Mouse (Mus musculus): ENCODE data around the gene Gabrb1. TPM values are rescaled to one million over a fixed set of nuclear protein-coding genes. Genes with fewer than 3 reads are reported as not detected.

Gabrb1 gene
- polyA plus RNA-seq (2014; fragmentation: Nextera tagmentation; extraction: Ambion mirVana), result 0.89 and 1.1 TPM in 2 replicates

DNA sequence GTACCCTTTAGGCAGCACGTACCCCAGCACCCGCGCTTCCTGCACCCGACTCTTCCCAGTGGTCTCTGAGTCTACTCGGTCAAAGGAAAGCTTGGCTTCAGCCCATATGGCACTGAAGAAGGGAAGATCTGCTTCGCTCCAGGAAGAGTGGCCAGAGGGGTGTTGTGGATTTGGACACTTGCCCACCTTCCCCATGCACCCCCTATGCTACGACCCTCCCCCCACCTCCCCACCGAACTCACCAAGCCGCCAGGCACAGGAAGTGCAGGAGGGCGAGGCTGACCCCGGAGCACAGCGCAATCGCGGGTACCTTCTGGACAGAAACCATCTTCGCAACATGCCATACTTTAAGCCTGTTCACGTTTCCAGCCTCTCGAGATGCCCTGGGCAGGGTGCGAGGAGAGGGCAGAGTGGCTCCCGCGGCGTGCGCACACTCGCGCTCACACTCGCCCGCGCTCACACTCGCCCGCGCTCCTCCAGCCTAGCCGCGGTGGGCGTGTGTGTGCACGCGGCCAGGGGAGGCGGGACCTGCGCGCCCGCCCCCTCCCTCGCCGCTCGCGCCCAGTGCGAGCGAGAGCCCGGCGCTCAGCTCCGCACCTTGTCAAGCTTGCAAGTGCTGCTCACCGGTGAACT lies at the start of gene Gabrb1:
Gene Gabrb1 (plus strand): TSS at position 632 of the 633 bp plus-strand sequence.
- Histone ChIP-seq H3K27ac (replicated peaks in 1 of 2; ENCODE audit: control insufficient read depth in 1 of 2, insufficient read depth in 1 of 2, low read depth in 2 of 2, low read length in 2 of 2) (no peak within 1 kb of the TSS), H3K4me2 (ENCODE audit: low read length) (peak within 1 kb of the TSS; percentile 98), H3K27me3 (ENCODE audit: control insufficient read depth, insufficient read depth, low read length) (no peaks in the 10 kb centered on the region; the same call in 1 of the 2 replicates), H3K4me3 (ENCODE audit: control insufficient read depth in 1 of 2, insufficient read depth in 1 of 2, low read depth in 1 of 2, low read length in 2 of 2) (peak within 1 kb of the TSS; percentile 67 to 81), H3K36me3 (ENCODE audit: control insufficient read depth, insufficient read depth, low read length) (no peaks in the 10 kb centered on the region), H3K4me1 (ENCODE audit: control insufficient read depth in 2 of 2, insufficient read depth in 2 of 2, low read length in 2 of 2) (peaks cover 3 to 6% of the 10 kb centered on the region in 2 experiments; a peak in 2 of 4 replicates), H3K9me3 (ENCODE audit: control insufficient read depth, low read length) (no peaks in the 10 kb centered on the region), H3K9ac (ENCODE audit: low read length) (peak within 1 kb of the TSS; percentile 66)
- WGBS, result under 1% methylated on average over 49 of the region's 49 CpGs
- ATAC-seq (ENCODE audit: insufficient number of reproducible peaks, insufficient read depth, low FRiP score, low read depth), result peak; percentile 77

- Histone ChIP-seq H3K9ac (ENCODE audit: low read length) (no peak overlapping the region), H3K27ac (replicated peaks in 1 of 2; ENCODE audit: control insufficient read depth in 1 of 2, insufficient read depth in 1 of 2, low read depth in 2 of 2, low read length in 2 of 2) (no peak overlapping the region), H3K27me3 (ENCODE audit: control insufficient read depth, insufficient read depth, low read length) (no peaks in the 10 kb centered on the region), H3K4me2 (ENCODE audit: low read length) (no peak overlapping the region), H3K9me3 (ENCODE audit: control insufficient read depth, low read length) (no peaks in the 10 kb centered on the region), H3K4me1 (ENCODE audit: control insufficient read depth in 2 of 2, insufficient read depth in 2 of 2, low read length in 2 of 2) (peaks cover 2 to 17% of the 10 kb centered on the region in 2 experiments), H3K36me3 (ENCODE audit: control insufficient read depth, insufficient read depth, low read length) (no peaks in the 10 kb centered on the region), H3K4me3 (ENCODE audit: control insufficient read depth in 1 of 2, insufficient read depth in 1 of 2, low read depth in 1 of 2, low read length in 2 of 2) (no peak overlapping the region)
- no peak for ATAC-seq (ENCODE audit: insufficient number of reproducible peaks, insufficient read depth, low FRiP score, low read depth)
- 89% methylated on average over 1 of the region's 1 CpGs for WGBS
Observed at GRCm38 (mm10) chr5:71608735-71609134, 49.2 kb upstream of the Gabrb1 start.

GRCm38 (mm10) chr5:71614311-71614710 lies 43.6 kb upstream of the Gabrb1 start:
- WGBS, result 90% methylated on average over 1 of the region's 1 CpGs
- Histone ChIP-seq H3K4me1 (ENCODE audit: control insufficient read depth in 2 of 2, insufficient read depth in 2 of 2, low read length in 2 of 2) (peaks cover 0 to 6% of the 10 kb centered on the region in 2 experiments; a peak in 3 of 4 replicates), H3K27ac (replicated peaks in 1 of 2; ENCODE audit: control insufficient read depth in 1 of 2, insufficient read depth in 1 of 2, low read depth in 2 of 2, low read length in 2 of 2) (no peak overlapping the region), H3K9me3 (ENCODE audit: control insufficient read depth, low read length) (no peaks in the 10 kb centered on the region), H3K36me3 (ENCODE audit: control insufficient read depth, insufficient read depth, low read length) (no peaks in the 10 kb centered on the region), H3K4me3 (ENCODE audit: control insufficient read depth in 1 of 2, insufficient read depth in 1 of 2, low read depth in 1 of 2, low read length in 2 of 2) (no peak overlapping the region), H3K9ac (ENCODE audit: low read length) (no peak overlapping the region), H3K27me3 (ENCODE audit: control insufficient read depth, insufficient read depth, low read length) (no peaks in the 10 kb centered on the region), H3K4me2 (ENCODE audit: low read length) (no peak overlapping the region)
- ATAC-seq (ENCODE audit: insufficient number of reproducible peaks, insufficient read depth, low FRiP score, low read depth), result no peak

DNA sequence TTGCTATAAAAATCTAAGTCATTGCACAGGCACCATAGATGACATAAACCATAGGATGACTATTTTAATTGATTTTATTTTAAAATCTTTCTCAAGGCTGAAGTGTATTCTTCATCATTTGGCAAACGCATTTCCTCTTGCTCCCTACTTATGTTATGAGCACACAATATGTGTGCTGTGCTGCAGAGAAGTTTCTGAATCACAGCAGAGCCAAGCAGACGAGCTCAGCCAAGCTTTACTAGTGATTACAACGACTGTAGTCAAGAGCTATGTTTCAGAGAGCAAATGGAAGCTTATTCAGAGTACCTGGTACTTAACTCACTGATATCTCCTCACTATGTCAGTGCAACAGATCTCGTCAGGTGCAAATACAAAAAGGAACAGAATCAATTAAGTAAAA lies 41.2 kb upstream of the Gabrb1 start:
- Histone ChIP-seq H3K9me3 (ENCODE audit: control insufficient read depth, low read length) (no peaks in the 10 kb centered on the region), H3K9ac (ENCODE audit: low read length) (no peak overlapping the region), H3K4me2 (ENCODE audit: low read length) (no peak overlapping the region), H3K4me1 (ENCODE audit: control insufficient read depth in 2 of 2, insufficient read depth in 2 of 2, low read length in 2 of 2) (peaks cover 0 to 6% of the 10 kb centered on the region in 2 experiments; a peak in 3 of 4 replicates), H3K27ac (replicated peaks in 1 of 2; ENCODE audit: control insufficient read depth in 1 of 2, insufficient read depth in 1 of 2, low read depth in 2 of 2, low read length in 2 of 2) (no peak overlapping the region), H3K27me3 (ENCODE audit: control insufficient read depth, insufficient read depth, low read length) (no peaks in the 10 kb centered on the region), H3K36me3 (ENCODE audit: control insufficient read depth, insufficient read depth, low read length) (no peaks in the 10 kb centered on the region), H3K4me3 (ENCODE audit: control insufficient read depth in 1 of 2, insufficient read depth in 1 of 2, low read depth in 1 of 2, low read length in 2 of 2) (no peak overlapping the region)
- no peak for ATAC-seq (ENCODE audit: insufficient number of reproducible peaks, insufficient read depth, low FRiP score, low read depth)
- 35% methylated on average over 4 of the region's 4 CpGs for WGBS

- Histone ChIP-seq H3K4me1 (ENCODE audit: control insufficient read depth in 2 of 2, insufficient read depth in 2 of 2, low read length in 2 of 2) (no peaks in the 10 kb centered on the region), H3K27ac (replicated peaks in 1 of 2; ENCODE audit: control insufficient read depth in 1 of 2, insufficient read depth in 1 of 2, low read depth in 2 of 2, low read length in 2 of 2) (no peak overlapping the region), H3K9me3 (ENCODE audit: control insufficient read depth, low read length) (no peaks in the 10 kb centered on the region), H3K27me3 (ENCODE audit: control insufficient read depth, insufficient read depth, low read length) (no peaks in the 10 kb centered on the region), H3K9ac (ENCODE audit: low read length) (no peak overlapping the region), H3K4me3 (ENCODE audit: control insufficient read depth in 1 of 2, insufficient read depth in 1 of 2, low read depth in 1 of 2, low read length in 2 of 2) (no peak overlapping the region), H3K4me2 (ENCODE audit: low read length) (no peak overlapping the region), H3K36me3 (ENCODE audit: control insufficient read depth, insufficient read depth, low read length) (no peaks in the 10 kb centered on the region)
- WGBS, result 80% methylated on average over 3 of the region's 3 CpGs
- no peak for ATAC-seq (ENCODE audit: insufficient number of reproducible peaks, insufficient read depth, low FRiP score, low read depth)
Observed at GRCm38 (mm10) chr5:71627820-71628219, 30.1 kb upstream of the Gabrb1 start.

- WGBS, result 85% methylated on average over 10 of the region's 10 CpGs
- H3K36me3 ChIP-seq (ENCODE audit: control insufficient read depth, insufficient read depth, low read length), result no peaks in the 10 kb centered on the region
- H3K4me2 ChIP-seq (ENCODE audit: low read length), result no peak overlapping the region
- no peak overlapping the region for H3K4me3 ChIP-seq (ENCODE audit: control insufficient read depth in 1 of 2, insufficient read depth in 1 of 2, low read depth in 1 of 2, low read length in 2 of 2)
- H3K4me1 ChIP-seq (ENCODE audit: control insufficient read depth in 2 of 2, insufficient read depth in 2 of 2, low read length in 2 of 2), result no peaks in the 10 kb centered on the region
- H3K9ac ChIP-seq (ENCODE audit: low read length), result no peak overlapping the region
- no peak overlapping the region for H3K27ac ChIP-seq (replicated peaks in 1 of 2; ENCODE audit: control insufficient read depth in 1 of 2, insufficient read depth in 1 of 2, low read depth in 2 of 2, low read length in 2 of 2)
- no peak for ATAC-seq (ENCODE audit: insufficient number of reproducible peaks, insufficient read depth, low FRiP score, low read depth)
- no peaks in the 10 kb centered on the region for H3K9me3 ChIP-seq (ENCODE audit: control insufficient read depth, low read length)
- no peaks in the 10 kb centered on the region for H3K27me3 ChIP-seq (ENCODE audit: control insufficient read depth, insufficient read depth, low read length)
Observed at GRCm38 (mm10) chr5:71639804-71640203, 18.1 kb upstream of the Gabrb1 start.

- ATAC-seq (ENCODE audit: insufficient number of reproducible peaks, insufficient read depth, low FRiP score, low read depth), result no peak
- Histone ChIP-seq H3K36me3 (ENCODE audit: control insufficient read depth, insufficient read depth, low read length) (no peaks in the 10 kb centered on the region), H3K4me2 (ENCODE audit: low read length) (no peak overlapping the region), H3K9me3 (ENCODE audit: control insufficient read depth, low read length) (no peaks in the 10 kb centered on the region), H3K27me3 (ENCODE audit: control insufficient read depth, insufficient read depth, low read length) (no peaks in the 10 kb centered on the region), H3K9ac (ENCODE audit: low read length) (no peak overlapping the region), H3K27ac (replicated peaks in 1 of 2; ENCODE audit: control insufficient read depth in 1 of 2, insufficient read depth in 1 of 2, low read depth in 2 of 2, low read length in 2 of 2) (no peak overlapping the region), H3K4me3 (ENCODE audit: control insufficient read depth in 1 of 2, insufficient read depth in 1 of 2, low read depth in 1 of 2, low read length in 2 of 2) (no peak overlapping the region), H3K4me1 (ENCODE audit: control insufficient read depth in 2 of 2, insufficient read depth in 2 of 2, low read length in 2 of 2) (no peaks in the 10 kb centered on the region)
- WGBS, result 82% methylated on average over 2 of the region's 2 CpGs
Observed at GRCm38 (mm10) chr5:71648108-71648507, 9.8 kb upstream of the Gabrb1 start.

DNA sequence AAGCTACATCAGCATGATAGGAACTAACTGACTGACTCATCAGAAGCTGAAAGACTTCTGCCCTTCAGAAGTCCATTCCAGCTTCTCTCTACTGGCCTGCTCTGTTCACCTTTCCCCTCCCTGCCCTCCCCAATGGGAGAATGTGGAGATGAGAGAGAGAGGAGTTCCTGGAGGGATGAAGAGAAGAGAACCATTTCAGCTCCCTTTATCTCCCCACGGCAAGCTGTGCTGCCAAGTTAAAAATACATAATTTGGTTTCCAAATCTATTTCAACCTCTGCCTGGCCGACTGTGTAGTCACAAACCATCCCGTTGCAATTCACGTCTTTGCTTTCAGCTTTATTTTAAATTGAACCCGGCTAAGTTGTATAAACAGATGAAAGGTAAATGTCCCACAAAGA lies 3.9 kb upstream of the Gabrb1 start:
- Histone ChIP-seq H3K27me3 (ENCODE audit: control insufficient read depth, insufficient read depth, low read length) (no peaks in the 10 kb centered on the region; the same call in 1 of the 2 replicates), H3K4me2 (ENCODE audit: low read length) (no peak overlapping the region), H3K4me1 (ENCODE audit: control insufficient read depth in 2 of 2, insufficient read depth in 2 of 2, low read length in 2 of 2) (peaks cover 3 to 6% of the 10 kb centered on the region in 2 experiments; a peak in 2 of 4 replicates), H3K27ac (replicated peaks in 1 of 2; ENCODE audit: control insufficient read depth in 1 of 2, insufficient read depth in 1 of 2, low read depth in 2 of 2, low read length in 2 of 2) (no peak overlapping the region), H3K9me3 (ENCODE audit: control insufficient read depth, low read length) (no peaks in the 10 kb centered on the region), H3K9ac (ENCODE audit: low read length) (no peak overlapping the region), H3K4me3 (ENCODE audit: control insufficient read depth in 1 of 2, insufficient read depth in 1 of 2, low read depth in 1 of 2, low read length in 2 of 2) (no peak overlapping the region), H3K36me3 (ENCODE audit: control insufficient read depth, insufficient read depth, low read length) (no peaks in the 10 kb centered on the region)
- no peak for ATAC-seq (ENCODE audit: insufficient number of reproducible peaks, insufficient read depth, low FRiP score, low read depth)
- 80% methylated on average over 5 of the region's 5 CpGs for WGBS
